9 mouse cellular contexts compared by ENCODE assay signal in genomic region chr13:6471643-6472042, GRCm38 (mm10).
DNase-seq lines count a peak whose midpoint lies in the region; ATAC-seq and TF ChIP-seq lines count a peak whose summit lies in the region.
"Had no signal": no experiment of that assay in that cellular context is flagged by ENCODE, and none has a peak within 500 bp of the region (broad histone marks: within the 10 kb centered on the region; RNA-seq: fewer than 3 reads in every experiment).

No protein-coding gene starts in this region.

- TF ChIP-seq CTCF in spleen, adult 2 months (IDR thresholded peaks at IDR 0.05; ENCODE audit: extremely low read depth, insufficient read depth, insufficient read length, insufficient replicate concordance), result peak; percentile 72; the same call in 1 of the 2 replicates
- TF ChIP-seq CTCF in cerebellum, adult 2 months (IDR thresholded peaks at IDR 0.05; ENCODE audit: borderline replicate concordance, insufficient read depth, low read depth, low read length), result peak; percentile 87

- ATAC-seq in frontal cortex, adult (ENCODE audit: low TSS enrichment), result peak; percentile 29; the same call in 1 of the 2 replicates
- peak; percentile 98 for ATAC-seq in megakaryocyte progenitor cell, adult 5-6 weeks (replicated peaks; ENCODE audit: poor library complexity)

- no peaks in the 10 kb centered on the region for H3K36me3 ChIP-seq in spleen, adult 2 months (ENCODE audit: control insufficient read depth, insufficient read depth, low read length)

- H3K4me1 ChIP-seq in spleen, adult 2 months (ENCODE audit: control insufficient read depth, insufficient read depth, insufficient read length), result no peaks in the 10 kb centered on the region
- H3K4me1 ChIP-seq in cerebellum, adult 2 months (ENCODE audit: control insufficient read depth, insufficient read depth, low read length), result no peaks in the 10 kb centered on the region

- TF ChIP-seq POLR2A in spleen, adult 2 months (IDR thresholded peaks at IDR 0.05; ENCODE audit: low read depth, low read length), result no peak
- TF ChIP-seq POLR2A in cerebellum, adult 2 months (IDR thresholded peaks at IDR 0.05; ENCODE audit: borderline replicate concordance, insufficient read depth, low read length), result no peak

- peak; percentile 12 to 42 for DNase-seq in spleen, adult 2 months (ENCODE audit: low read depth in 1 of 2, low spot score in 2 of 2)
- DNase-seq in spleen, adult 12 weeks (ENCODE audit: low spot score), result no peak
- peak; percentile 46 to 63 for DNase-seq in cerebellum, adult 2 months
- peak; percentile 63 for DNase-seq in hindlimb bud, embryonic 11.5 days (ENCODE audit: extremely low spot score, low read depth, low spot score)
- DNase-seq in layer of hippocampus, postnatal 25 days (ENCODE audit: extremely low spot score in 1 of 2, low spot score in 1 of 2), result peak; percentile 27 to 43
- DNase-seq in right cerebral cortex, postnatal 14 days, result peak; percentile 56

- H3K4me3 ChIP-seq in spleen, adult 2 months (ENCODE audit: extremely low read depth, insufficient read depth, insufficient read length), result no peak overlapping the region
- H3K4me3 ChIP-seq in cerebellum, adult 2 months (replicated peaks; ENCODE audit: insufficient read depth, low read depth, low read length), result no peak overlapping the region
- H3K4me3 ChIP-seq: myocyte had no signal

- 11% methylated on average over 7 of the region's 7 CpGs for WGBS in spleen, adult 2 months
- WGBS in cerebellum, adult 2 months, result 3% methylated on average over 7 of the region's 7 CpGs

- no peak overlapping the region for H3K27ac ChIP-seq in spleen, adult 2 months (ENCODE audit: insufficient read depth, low read length)
- no peak overlapping the region for H3K27ac ChIP-seq in cerebellum, adult 2 months (ENCODE audit: insufficient read depth, low read length)

- H3K27me3 ChIP-seq in spleen, adult 2 months (ENCODE audit: control insufficient read depth, insufficient read depth, low read length), result no peaks in the 10 kb centered on the region
- no peaks in the 10 kb centered on the region for H3K27me3 ChIP-seq in cerebellum, adult 2 months (ENCODE audit: control insufficient read depth, insufficient read depth, low read length)
